ENCODE assay signal across 17 mouse cellular contexts in genomic region chr11:114868280-114868679, GRCm38 (mm10). TPM values are rescaled to one million over a fixed set of nuclear protein-coding genes. Genes with fewer than 3 reads are reported as not detected.
A peak's percentile ranks its signal among the peaks of the same experiment; 100 is the strongest.
DNase-seq lines count a peak whose midpoint lies in the region; ATAC-seq and TF ChIP-seq lines count a peak whose summit lies in the region.
"Had no signal": no experiment of that assay in that cellular context is flagged by ENCODE, and none has a peak within 500 bp of the region (broad histone marks: within the 10 kb centered on the region; RNA-seq: fewer than 3 reads in every experiment).

No protein-coding gene starts in this region.

- H3K4me2 ChIP-seq in forebrain, postnatal 0 days (ENCODE audit: low read depth) = no peak overlapping the region
- no peak overlapping the region for H3K4me2 ChIP-seq in kidney, postnatal 0 days (ENCODE audit: low read length)
- H3K4me2 ChIP-seq in kidney, embryonic 14.5 days (replicated peaks; ENCODE audit: low read depth, low read length) = no peak overlapping the region
- no peak overlapping the region for H3K4me2 ChIP-seq in liver, postnatal 0 days (ENCODE audit: low read depth, low read length)
- H3K4me2 ChIP-seq in midbrain, postnatal 0 days (ENCODE audit: low read depth, low read length, poor library complexity, severe bottlenecking) = no peak overlapping the region
- H3K4me2 ChIP-seq: forebrain, embryonic 12.5 days; hindbrain, embryonic 14.5 days; limb, embryonic 13.5 days had no signal

- TF ChIP-seq EP300 in liver, postnatal 0 days (IDR thresholded peaks at IDR 0.05; ENCODE audit: low read depth) = no peak

- peaks cover 42% of the 10 kb centered on the region for H3K4me1 ChIP-seq in forebrain, embryonic 10.5 days
- H3K4me1 ChIP-seq in forebrain, postnatal 0 days (ENCODE audit: insufficient read depth) = no peaks in the 10 kb centered on the region
- H3K4me1 ChIP-seq in kidney, postnatal 0 days (replicated peaks; ENCODE audit: insufficient read depth, low read length) = peaks cover 37% of the 10 kb centered on the region
- peaks cover 42% of the 10 kb centered on the region for H3K4me1 ChIP-seq in kidney, embryonic 14.5 days (ENCODE audit: control insufficient read depth, insufficient read depth, low read length)
- H3K4me1 ChIP-seq in liver, postnatal 0 days (ENCODE audit: insufficient read depth) = peaks cover 37% of the 10 kb centered on the region
- H3K4me1 ChIP-seq in midbrain, postnatal 0 days (ENCODE audit: insufficient read depth, low read length) = no peaks in the 10 kb centered on the region

- H3K4me3 ChIP-seq in forebrain, embryonic 10.5 days = no peak overlapping the region
- no peak overlapping the region for H3K4me3 ChIP-seq in forebrain, postnatal 0 days (ENCODE audit: low read depth, low read length)
- H3K4me3 ChIP-seq in kidney, postnatal 0 days (replicated peaks; ENCODE audit: low read depth, low read length) = no peak overlapping the region
- H3K4me3 ChIP-seq in kidney, embryonic 14.5 days (ENCODE audit: low read length) = no peak overlapping the region
- H3K4me3 ChIP-seq in liver, postnatal 0 days (ENCODE audit: low read depth, low read length) = no peak overlapping the region
- H3K4me3 ChIP-seq in midbrain, postnatal 0 days (ENCODE audit: low read depth, low read length) = no peak overlapping the region
- H3K4me3 ChIP-seq: forebrain, embryonic 12.5 days; limb, embryonic 13.5 days had no signal

- H3K27ac ChIP-seq in forebrain, embryonic 10.5 days = 0 out of 2 replicates have a peak overlapping the region, but pooled peaks have one; percentile 8
- H3K27ac ChIP-seq in forebrain, postnatal 0 days (ENCODE audit: low read depth, low read length) = no peak overlapping the region
- H3K27ac ChIP-seq in kidney, postnatal 0 days = peak overlapping the region; percentile 80; the same call in 1 of the 2 replicates
- H3K27ac ChIP-seq in kidney, embryonic 14.5 days (ENCODE audit: low read depth, low read length) = no peak overlapping the region
- no peak overlapping the region for H3K27ac ChIP-seq in liver, postnatal 0 days (ENCODE audit: low read depth)
- H3K27ac ChIP-seq in midbrain, postnatal 0 days (ENCODE audit: low read depth, low read length) = no peak overlapping the region
- H3K27ac ChIP-seq: forebrain, embryonic 12.5 days; hindbrain, embryonic 14.5 days; limb, embryonic 13.5 days had no signal

- no peaks in the 10 kb centered on the region for H3K27me3 ChIP-seq in forebrain, embryonic 10.5 days (ENCODE audit: poor library complexity, severe bottlenecking)
- H3K27me3 ChIP-seq in forebrain, postnatal 0 days (ENCODE audit: insufficient read depth, low read length) = no peaks in the 10 kb centered on the region
- no peaks in the 10 kb centered on the region for H3K27me3 ChIP-seq in kidney, postnatal 0 days (ENCODE audit: insufficient read depth, low read length)
- no peaks in the 10 kb centered on the region for H3K27me3 ChIP-seq in kidney, embryonic 14.5 days (ENCODE audit: control insufficient read depth, insufficient read depth, low read length)
- no peaks in the 10 kb centered on the region for H3K27me3 ChIP-seq in liver, postnatal 0 days (ENCODE audit: insufficient read depth, low read length)
- no peaks in the 10 kb centered on the region for H3K27me3 ChIP-seq in midbrain, postnatal 0 days (ENCODE audit: insufficient read depth, low read length)
- H3K27me3 ChIP-seq: forebrain, embryonic 12.5 days; limb, embryonic 13.5 days had no signal

- TF ChIP-seq CTCF in forebrain, postnatal 0 days (IDR thresholded peaks at IDR 0.05; ENCODE audit: low read depth) = no peak
- peak; percentile 21; the same call in 1 of the 2 replicates for TF ChIP-seq CTCF in kidney, postnatal 0 days (IDR thresholded peaks at IDR 0.05; ENCODE audit: low read depth)
- TF ChIP-seq CTCF in liver, postnatal 0 days (IDR thresholded peaks at IDR 0.05; ENCODE audit: low read depth) = 0 out of 2 replicates have a peak, but pooled peaks have one; percentile 8
- no peak for TF ChIP-seq CTCF in midbrain, postnatal 0 days (IDR thresholded peaks at IDR 0.05)

- 92% methylated on average over 12 of the region's 12 CpGs for WGBS in forebrain, embryonic 10.5 days
- WGBS in forebrain, postnatal 0 days = 94% methylated on average over 12 of the region's 12 CpGs
- whole genome bisulfite sequencing in kidney, postnatal 0 days = 82% methylated on average over 12 of the region's 12 CpGs
- WGBS in kidney, embryonic 14.5 days = 94% methylated on average over 12 of the region's 12 CpGs
- 75% methylated on average over 12 of the region's 12 CpGs for WGBS in liver, postnatal 0 days (ENCODE audit: insufficient replicate concordance)
- 96% methylated on average over 12 of the region's 12 CpGs for WGBS in midbrain, postnatal 0 days

- no peak for DNase-seq in forebrain, embryonic 10.5 days (ENCODE audit: extremely low spot score, low spot score)
- DNase-seq in forebrain, postnatal 0 days = no peak
- DNase-seq in kidney, postnatal 0 days (ENCODE audit: low spot score) = no peak
- peak; percentile 90 for DNase-seq in cerebellum, adult 8-10 months
- DNase-seq in liver, postnatal 0 days = no peak
- no peak for DNase-seq in midbrain, postnatal 0 days (ENCODE audit: low spot score)
- DNase-seq: adrenal gland, postnatal 14 days; embryo, embryonic 11 days; lung, adult 2 months; lung, postnatal 36 days; right cerebral cortex, postnatal 25 days; thymus, postnatal 4 days had no signal

- no peak overlapping the region for H3K9ac ChIP-seq in forebrain, postnatal 0 days
- H3K9ac ChIP-seq in kidney, postnatal 0 days (ENCODE audit: low read depth, low read length) = no peak overlapping the region
- H3K9ac ChIP-seq in kidney, embryonic 14.5 days (ENCODE audit: low read depth, low read length) = no peak overlapping the region
- H3K9ac ChIP-seq in liver, postnatal 0 days (replicated peaks) = no peak overlapping the region
- no peak overlapping the region for H3K9ac ChIP-seq in midbrain, postnatal 0 days (replicated peaks; ENCODE audit: low read length, poor library complexity, severe bottlenecking)
- H3K9ac ChIP-seq: forebrain, embryonic 12.5 days; hindbrain, embryonic 14.5 days; limb, embryonic 13.5 days had no signal

- no peaks in the 10 kb centered on the region for H3K9me3 ChIP-seq in forebrain, embryonic 10.5 days
- H3K9me3 ChIP-seq in forebrain, postnatal 0 days (ENCODE audit: low read length) = no peaks in the 10 kb centered on the region
- H3K9me3 ChIP-seq in kidney, postnatal 0 days (replicated peaks; ENCODE audit: low read length) = no peaks in the 10 kb centered on the region
- H3K9me3 ChIP-seq in kidney, embryonic 14.5 days (ENCODE audit: control insufficient read depth, low read length) = no peaks in the 10 kb centered on the region
- H3K9me3 ChIP-seq in liver, postnatal 0 days (ENCODE audit: low read length) = no peaks in the 10 kb centered on the region
- no peaks in the 10 kb centered on the region for H3K9me3 ChIP-seq in midbrain, postnatal 0 days (ENCODE audit: low read length)
- H3K9me3 ChIP-seq: forebrain, embryonic 12.5 days; limb, embryonic 13.5 days had no signal

- H3K36me3 ChIP-seq in forebrain, embryonic 10.5 days (replicated peaks) = peaks cover 56% of the 10 kb centered on the region
- no peaks in the 10 kb centered on the region for H3K36me3 ChIP-seq in forebrain, postnatal 0 days (ENCODE audit: insufficient read depth)
- peaks cover 35% of the 10 kb centered on the region for H3K36me3 ChIP-seq in kidney, postnatal 0 days (ENCODE audit: insufficient read depth, low read length)
- H3K36me3 ChIP-seq in kidney, embryonic 14.5 days (ENCODE audit: control insufficient read depth, insufficient read depth, low read length) = peaks cover 65% of the 10 kb centered on the region
- peaks cover 13% of the 10 kb centered on the region for H3K36me3 ChIP-seq in liver, postnatal 0 days (replicated peaks; ENCODE audit: insufficient read depth, low read length)
- no peaks in the 10 kb centered on the region for H3K36me3 ChIP-seq in midbrain, postnatal 0 days (ENCODE audit: insufficient read depth, low read length)
- H3K36me3 ChIP-seq: forebrain, embryonic 12.5 days had no signal

- no peak for ATAC-seq in forebrain, postnatal 0 days
- no peak for ATAC-seq in kidney, postnatal 0 days (replicated peaks; ENCODE audit: low FRiP score, low read depth)
- ATAC-seq in kidney, embryonic 14.5 days (ENCODE audit: low FRiP score, low TSS enrichment) = no peak
- ATAC-seq in liver, postnatal 0 days = no peak
- no peak for ATAC-seq in CD4-positive, CD25-positive, alpha-beta regulatory T cell, adult 4 months
- ATAC-seq in midbrain, postnatal 0 days (ENCODE audit: low FRiP score) = no peak

RNA-seq across cellular contexts. Expression of gene Gprc5c, which starts 17.3 kb away (rescaled TPM):
- polyA plus RNA-seq in forebrain, embryonic 10.5 days (2016; fragmentation: Nextera tagmentation; extraction: Ambion mirVana) = 31.7 and 32.3 TPM in 2 replicates
- total RNA-seq in forebrain, postnatal 0 days (2014; rRNA removed) = 4.4 and 7.9 TPM in 2 replicates
- polyA plus RNA-seq in forebrain, postnatal 0 days (2015; fragmentation: Nextera tagmentation; extraction: Ambion mirVana) = 5.5 and 5.8 TPM in 2 replicates
- 118 and 131 TPM in 2 replicates for polyA plus RNA-seq in kidney, postnatal 0 days (2015; fragmentation: Nextera tagmentation; extraction: Ambion mirVana)
- polyA plus RNA-seq in kidney, embryonic 14.5 days (2014; fragmentation: Nextera tagmentation; extraction: Ambion mirVana) = 49.9 and 105 TPM in 2 replicates
- 23.2 and 24.9 TPM in 2 replicates for polyA plus RNA-seq in liver, postnatal 0 days (2015; fragmentation: Nextera tagmentation; extraction: Ambion mirVana)
- polyA plus RNA-seq in CD4-positive, CD25-positive, alpha-beta regulatory T cell, adult 4 months (2017; shearing (Covaris generic)) = not detected
- 7.5 and 12.8 TPM in 2 replicates for total RNA-seq in midbrain, postnatal 0 days (2014; rRNA removed)
- polyA plus RNA-seq in midbrain, postnatal 0 days (2015; fragmentation: Nextera tagmentation; extraction: Ambion mirVana) = 5.7 and 5.8 TPM in 2 replicates

RNA-seq across cellular contexts. Expression of gene Cd300a, which starts 21.6 kb away (rescaled TPM):
- 0.42 and 1.3 TPM in 2 replicates for polyA plus RNA-seq in forebrain, embryonic 10.5 days (2016; fragmentation: Nextera tagmentation; extraction: Ambion mirVana)
- 0.86 and 1.0 TPM in 2 replicates for total RNA-seq in forebrain, postnatal 0 days (2014; rRNA removed)
- polyA plus RNA-seq in forebrain, postnatal 0 days (2015; fragmentation: Nextera tagmentation; extraction: Ambion mirVana) = 1.1 and 1.4 TPM in 2 replicates
- polyA plus RNA-seq in kidney, postnatal 0 days (2015; fragmentation: Nextera tagmentation; extraction: Ambion mirVana) = 1.5 and 1.7 TPM in 2 replicates
- 0.91 and 1.2 TPM in 2 replicates for polyA plus RNA-seq in kidney, embryonic 14.5 days (2014; fragmentation: Nextera tagmentation; extraction: Ambion mirVana)
- polyA plus RNA-seq in liver, postnatal 0 days (2015; fragmentation: Nextera tagmentation; extraction: Ambion mirVana) = 7.7 and 9.7 TPM in 2 replicates
- under 1 TPM; 0.11 to 0.37 TPM for polyA plus RNA-seq in CD4-positive, CD25-positive, alpha-beta regulatory T cell, adult 4 months (2017; shearing (Covaris generic))
- total RNA-seq in midbrain, postnatal 0 days (2014; rRNA removed) = 1.5 and 1.8 TPM in 2 replicates
- 1.4 and 1.7 TPM in 2 replicates for polyA plus RNA-seq in midbrain, postnatal 0 days (2015; fragmentation: Nextera tagmentation; extraction: Ambion mirVana)

Comparison
In these comparisons a context has a peak if more than half of its experiments do, and no peak if none do; other contexts are left out.
1. H3K27ac ChIP-seq: peak in forebrain, embryonic 10.5 days (single experiment) and kidney, postnatal 0 days (single experiment); none in forebrain, postnatal 0 days (single experiment), kidney, embryonic 14.5 days (single experiment), liver, postnatal 0 days (single experiment) and midbrain, postnatal 0 days (single experiment).
2. CTCF ChIP-seq: peak in kidney, postnatal 0 days (single experiment) and liver, postnatal 0 days (single experiment); none in forebrain, postnatal 0 days (single experiment) and midbrain, postnatal 0 days (single experiment).